Mouse (Mus musculus) ES-Bruce4 (cell line): ENCODE data around the gene Tcp1.

Experiments
- CTCF ChIP-seq: IDR thresholded peaks from one replicate; pipeline ENCODE4 v1.8.1; 2011; ENCODE audit warnings: low read depth, low read length
- EP300 ChIP-seq: IDR thresholded peaks from 2 replicates; pipeline ENCODE4 v1.6.1; 2011; ENCODE audit warnings: low read depth, low read length; ENCODE audit not compliant: insufficient read depth

GRCm38 (mm10) chr17:12905810-12906209 lies 9.7 kb upstream of the Tcp1 start:
- TF ChIP-seq CTCF (no peak), EP300 (no peak)
